Mouse (Mus musculus) urinary bladder, postnatal 25 days (tissue): ENCODE results near the gene Mrps5.

ENCODE experiments used
- DNase-seq: peaks from one replicate; pipeline ENCODE4 v3.0.0; 2022; ENCODE audit warnings: low spot score

Gene Mrps5

GRCm38 (mm10) chr2:127622065-127622464 lies 35.0 kb downstream of the Mrps5 start:
- DNase-seq = no peak

DNA sequence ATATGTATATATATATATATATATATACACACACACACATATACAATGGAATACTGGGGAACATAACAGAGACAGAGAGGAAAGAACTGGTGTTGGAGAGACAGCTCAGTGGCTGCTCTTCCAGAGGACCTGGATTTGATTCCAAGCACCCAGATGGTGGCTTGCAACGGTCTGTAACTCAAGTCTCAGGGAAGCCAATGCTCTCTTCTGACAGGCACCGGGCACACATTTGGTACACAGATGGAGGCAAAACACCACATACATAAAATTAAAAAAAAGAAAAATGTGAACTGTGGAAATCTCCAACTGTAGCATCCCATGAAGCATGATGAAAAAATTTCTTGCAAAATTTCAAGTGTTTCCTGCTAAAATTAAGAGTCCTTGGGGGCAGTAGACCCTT lies 37.8 kb downstream of the Mrps5 start:
- DNase-seq = no peak

DNA sequence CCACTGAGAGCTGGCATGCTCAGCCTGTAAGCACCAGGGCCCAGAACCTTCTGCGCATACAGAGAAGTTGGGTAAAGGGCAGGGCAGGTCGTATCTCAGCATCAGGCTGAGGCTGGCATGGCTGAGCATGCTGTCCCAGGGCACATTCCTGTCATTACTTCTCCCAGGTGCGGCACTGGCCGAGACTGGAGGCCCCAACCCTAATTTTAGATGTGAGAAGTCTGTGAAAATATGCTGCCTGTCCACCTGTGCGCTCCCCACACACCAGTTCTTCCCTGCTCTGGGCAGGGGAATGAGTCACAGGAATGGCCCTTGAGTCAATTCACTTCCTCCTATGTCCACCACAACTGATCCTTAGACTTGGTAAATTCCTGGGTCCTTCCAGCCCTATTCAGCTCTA lies 38.6 kb downstream of the Mrps5 start:
- DNase-seq = no peak

DNA sequence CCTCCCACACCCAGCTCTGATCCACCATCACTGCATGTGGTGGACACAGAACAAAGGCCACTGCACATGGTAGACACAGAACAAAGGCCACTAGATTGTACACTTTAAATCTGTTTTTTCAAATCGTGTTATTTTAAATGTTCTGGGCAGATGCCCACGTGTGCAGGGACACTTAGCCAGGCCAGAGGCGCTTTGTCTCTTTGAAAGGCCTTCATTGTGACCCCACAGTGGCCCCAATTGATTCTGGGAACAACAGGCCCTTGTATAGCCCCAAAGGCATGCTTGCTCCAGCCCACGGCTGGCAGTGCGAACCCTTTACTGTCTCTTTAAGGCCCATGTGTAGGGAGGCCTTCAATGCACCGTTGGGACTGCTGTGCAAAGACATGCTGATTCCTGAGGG lies 40.3 kb downstream of the Mrps5 start:
- DNase-seq = no peak

- DNase-seq = no peak
Observed at GRCm38 (mm10) chr2:127627990-127628570, 41.1 kb downstream of the Mrps5 start.

DNA sequence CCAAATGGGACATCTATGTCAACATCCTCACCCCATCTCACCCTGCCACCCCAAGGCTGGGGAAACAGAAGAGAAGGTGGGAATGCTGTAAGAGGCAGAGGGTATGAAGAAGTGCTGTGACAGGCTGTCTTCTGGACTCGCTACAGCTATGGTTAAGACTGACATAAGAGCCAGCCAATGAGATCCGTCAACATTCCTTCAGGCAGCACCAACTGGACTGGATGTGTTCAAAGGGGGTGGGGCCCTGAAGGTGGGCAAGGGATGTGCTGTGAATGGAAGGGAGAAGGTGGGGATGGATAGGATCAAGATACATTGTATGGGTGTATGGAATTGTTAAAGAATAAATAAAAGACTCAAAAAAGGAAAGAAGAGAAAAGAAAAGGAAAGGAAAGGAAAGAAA lies 45.6 kb downstream of the Mrps5 start:
- no peak for DNase-seq

GRCm38 (mm10) chr2:127635581-127635980 lies 48.6 kb downstream of the Mrps5 start:
- no peak for DNase-seq

GRCm38 (mm10) chr2:127638973-127639372 lies 52.0 kb downstream of the Mrps5 start:
- no peak for DNase-seq

DNA sequence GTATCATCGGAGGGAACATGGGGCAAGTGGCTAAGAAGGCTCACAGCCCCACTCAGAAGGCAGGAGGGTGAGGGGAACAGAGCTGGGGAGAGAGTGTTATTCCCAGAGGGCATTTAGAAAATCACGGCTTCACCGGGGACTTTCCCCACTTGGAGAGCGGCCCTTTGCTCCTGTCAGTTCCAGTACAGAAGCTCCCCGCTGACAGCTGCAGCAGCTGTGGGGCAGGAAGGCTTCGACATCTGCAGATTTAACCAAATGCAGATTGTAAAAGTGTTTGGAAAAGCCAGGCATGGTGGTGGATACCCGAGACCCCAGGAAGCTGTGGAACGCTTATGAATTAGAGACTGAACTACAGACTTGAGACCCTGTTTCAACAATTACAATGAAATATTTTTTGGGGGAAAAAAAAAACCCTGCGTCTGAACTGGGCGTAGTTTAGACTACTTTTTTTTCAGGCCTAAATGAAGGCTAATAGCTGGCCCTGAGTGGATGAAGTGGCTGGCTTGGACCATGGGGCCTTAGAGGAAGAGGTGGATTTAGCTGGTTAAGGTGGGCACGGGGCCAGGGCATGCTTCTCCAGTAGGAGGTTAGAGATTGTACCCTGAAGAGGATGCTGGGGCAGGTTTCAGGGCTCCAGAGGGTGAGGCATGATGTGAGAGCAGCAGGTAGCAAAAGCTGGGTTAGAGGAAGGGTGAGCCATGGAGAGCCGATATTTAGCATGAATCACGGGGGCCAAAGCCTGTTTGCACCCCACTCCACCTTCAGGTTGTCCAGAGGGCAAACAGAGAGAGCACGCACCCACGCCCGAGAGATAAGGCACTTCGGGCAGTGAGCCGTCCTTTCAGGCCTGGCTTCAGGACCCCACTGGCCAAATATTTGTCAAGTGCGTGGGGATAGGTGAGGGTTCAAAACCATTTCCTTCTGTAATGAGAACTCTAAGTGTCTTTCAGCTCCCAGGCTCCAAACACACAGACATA lies 57.0 kb downstream of the Mrps5 start:
- DNase-seq = no peak

DNA sequence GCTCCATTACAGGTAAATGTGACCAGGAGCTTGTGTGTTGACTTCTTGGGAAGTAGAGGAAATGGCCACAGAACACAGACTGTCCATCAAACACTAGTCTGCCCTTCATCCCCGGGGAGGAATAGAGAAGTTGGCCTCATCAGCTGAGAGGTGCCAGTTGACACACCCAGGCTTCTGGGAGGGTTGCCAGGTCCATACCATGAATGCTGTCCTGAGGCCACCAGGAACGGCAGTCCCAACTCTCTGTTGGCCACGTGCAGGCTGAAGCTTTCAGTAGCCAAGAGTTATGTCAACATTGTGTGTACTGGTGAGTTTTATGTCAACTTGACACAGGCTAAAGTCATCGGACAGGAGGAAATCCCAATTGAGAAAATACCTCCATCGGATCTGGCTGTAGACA lies 59.9 kb downstream of the Mrps5 start:
- DNase-seq = no peak

DNA sequence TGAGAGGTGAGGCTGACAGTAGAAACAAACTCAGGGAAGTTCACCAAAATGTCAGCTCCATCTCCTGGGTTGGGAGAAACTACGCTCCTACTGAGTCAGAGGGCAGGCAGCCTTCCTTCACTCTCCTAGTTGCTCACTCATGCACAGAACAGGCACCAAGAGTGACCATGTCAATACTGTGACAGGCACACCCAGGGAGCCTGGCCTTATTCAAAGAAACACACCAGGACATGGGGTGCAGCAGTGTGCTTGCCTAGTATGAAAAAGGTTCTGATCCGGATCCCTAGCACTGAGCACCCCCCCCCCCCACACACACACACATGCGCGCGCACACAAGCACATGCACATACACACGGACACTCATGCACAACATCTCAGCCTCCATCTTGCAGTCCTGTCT lies 61.1 kb downstream of the Mrps5 start:
- DNase-seq = no peak

GRCm38 (mm10) chr2:127649921-127650320 lies 62.9 kb downstream of the Mrps5 start:
- DNase-seq = no peak

GRCm38 (mm10) chr2:127651601-127652000 lies 64.6 kb downstream of the Mrps5 start:
- DNase-seq = no peak

DNA sequence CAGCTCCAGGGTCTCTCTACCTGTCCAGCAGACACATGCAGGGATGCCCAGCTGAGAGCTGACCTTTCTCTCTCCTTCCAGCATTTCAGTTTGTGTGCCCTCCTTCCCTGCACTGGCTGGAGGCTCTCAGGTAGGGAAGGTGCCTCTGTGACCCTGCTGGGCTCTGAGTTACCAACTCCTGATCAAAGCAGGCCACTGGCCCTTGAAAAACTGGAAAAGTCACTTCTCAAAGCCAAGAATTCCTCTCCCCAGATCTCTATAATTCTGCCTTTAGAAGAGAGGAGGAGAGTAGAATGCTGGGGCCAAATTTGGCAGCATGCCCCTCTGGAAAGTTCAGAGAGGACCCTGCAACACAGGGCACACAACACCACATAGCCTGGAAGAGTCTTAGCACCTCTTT lies 65.3 kb downstream of the Mrps5 start:
- DNase-seq = no peak

GRCm38 (mm10) chr2:127652805-127653204 lies 65.8 kb downstream of the Mrps5 start:
- DNase-seq = no peak

DNA sequence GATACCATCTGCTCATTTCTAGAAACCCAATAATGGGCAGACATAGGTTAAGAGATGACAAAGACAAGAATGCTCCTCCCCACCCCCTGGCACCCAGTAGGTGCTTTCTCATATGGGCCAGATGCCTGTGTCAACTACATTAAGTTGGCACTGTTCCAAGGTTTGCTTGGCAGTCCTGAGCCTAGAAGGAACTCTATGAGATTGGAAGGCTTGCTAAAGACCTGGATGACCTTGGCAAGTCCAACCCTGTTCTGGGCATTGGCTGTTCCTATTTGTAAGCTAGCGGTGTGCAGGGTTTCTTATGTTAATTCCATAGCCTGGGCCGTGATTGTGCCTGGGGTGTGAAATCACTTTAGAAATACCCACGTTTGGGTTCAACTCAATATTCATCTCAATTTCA lies 67.8 kb downstream of the Mrps5 start:
- no peak for DNase-seq

DNA sequence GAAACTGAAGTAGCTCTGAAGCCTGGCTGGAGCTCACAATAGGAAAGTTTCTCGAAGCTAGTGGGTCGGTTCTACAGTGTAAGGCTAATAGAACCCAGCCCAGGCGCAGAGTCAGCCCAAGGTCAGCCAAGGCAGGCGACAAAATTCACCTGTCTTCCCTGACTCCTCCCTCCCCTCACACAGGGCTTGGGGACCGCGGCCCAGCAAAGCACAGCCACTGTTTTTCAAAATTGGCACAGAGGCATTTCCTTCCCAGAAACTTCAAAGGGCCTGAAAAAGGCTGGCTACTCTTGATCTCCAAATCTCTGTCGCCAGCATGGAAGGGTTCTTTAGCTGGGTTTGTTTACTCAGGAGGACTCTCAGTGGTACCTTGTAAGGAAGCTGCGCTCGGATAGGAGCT lies 68.4 kb downstream of the Mrps5 start:
- no peak for DNase-seq

DNA sequence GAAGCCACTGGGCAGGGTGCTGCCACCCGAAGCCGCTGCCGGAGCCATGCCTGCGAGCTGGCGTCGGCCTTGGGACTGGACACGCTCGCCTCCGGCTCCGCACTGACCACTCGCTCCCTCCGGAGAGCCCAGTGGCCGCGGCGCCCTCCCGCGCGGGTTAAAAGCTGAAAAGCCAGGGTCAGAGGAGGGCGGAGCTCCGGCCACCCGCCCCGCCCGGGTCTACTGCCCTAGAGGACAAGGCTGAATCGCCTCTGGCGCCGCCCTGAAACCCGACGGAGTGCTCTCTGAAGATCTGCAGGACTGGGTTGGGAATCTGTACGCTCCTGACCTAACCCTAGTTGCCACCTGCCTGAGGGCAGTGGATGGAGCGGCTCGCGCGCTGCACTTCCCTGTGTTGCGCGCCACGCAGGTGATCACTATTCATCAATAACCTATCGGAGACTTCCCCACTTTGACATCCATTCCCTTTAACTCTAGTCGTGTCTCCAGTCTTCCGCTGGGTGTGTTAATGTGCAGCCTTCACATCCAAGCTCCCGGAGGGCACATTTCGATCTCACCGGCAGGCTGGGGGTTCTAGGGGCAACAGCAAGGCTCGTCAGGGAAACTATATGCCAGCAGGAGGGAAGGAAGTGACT lies 69.2 kb downstream of the Mrps5 start, which contains the start of gene Mal:
Gene Mal (minus strand): TSS at position 610 of the 635 bp plus-strand sequence.
- DNase-seq = peak; percentile 70
